Mouse (Mus musculus): Measurements from ENCODE around the gene Spryd7.

DNA sequence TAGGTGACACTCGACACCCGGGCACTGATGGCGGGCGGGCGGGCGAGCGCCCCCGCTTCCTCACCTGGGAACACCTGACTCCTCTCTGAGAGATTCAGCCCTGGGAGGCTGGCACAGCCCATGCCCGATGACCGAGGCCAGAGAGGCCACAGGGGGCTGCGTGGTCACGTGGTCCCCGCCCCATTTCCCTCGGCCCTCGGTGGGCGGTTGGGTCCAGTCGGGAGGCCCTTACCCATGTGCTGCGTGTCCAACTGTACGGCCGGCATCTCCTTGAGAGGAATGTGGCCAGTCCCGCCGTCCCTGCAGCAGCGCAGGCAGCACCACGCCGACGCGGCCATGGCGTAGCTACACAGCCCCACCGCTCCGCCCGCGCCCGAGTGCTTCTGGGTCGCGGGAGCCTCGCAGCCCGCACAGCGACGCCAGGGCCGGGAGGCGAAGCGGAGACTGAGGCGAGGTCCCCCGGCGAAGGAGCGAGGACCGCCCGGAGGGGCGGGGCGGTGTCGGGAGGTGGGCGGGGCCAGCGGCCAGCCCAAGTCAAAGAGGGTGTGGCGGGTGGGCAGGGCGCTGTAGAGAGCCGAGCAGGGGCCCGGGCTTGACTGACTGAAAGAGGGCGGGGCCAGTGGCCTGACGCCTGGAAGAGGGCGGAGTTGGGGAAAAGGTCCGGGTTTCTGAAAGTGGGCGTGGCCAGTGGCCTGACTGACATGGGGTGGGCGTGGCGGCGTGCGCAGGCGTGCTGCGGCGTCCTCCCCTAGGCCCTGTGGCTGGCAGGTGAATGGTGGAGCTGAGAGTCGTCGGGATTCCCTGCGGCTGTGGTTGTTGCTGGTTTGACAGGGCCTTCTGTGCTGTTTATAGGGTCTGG is at the start of gene Spryd7:
- TF ChIP-seq POLR2A (IDR thresholded peaks at IDR 0.05; ENCODE audit: low read depth, low read length) = peak; percentile 91
- TF ChIP-seq CTCF (IDR thresholded peaks at IDR 0.05; ENCODE audit: borderline replicate concordance, insufficient read depth, low read length) = no peak
